Mouse (Mus musculus): ENCODE measurements at regions not wholly inside any gene's neighbourhood (a gene's known extent, or its start where the extent isn't known, plus 50 kb on each side); places are given as distances from the start of the nearest gene placed in this dataset.

- no peak for TF ChIP-seq POLR2AphosphoS2 (IDR thresholded peaks at IDR 0.05; ENCODE audit: low read depth, low read length)
- no peak for TF ChIP-seq CTCF (conservative IDR thresholded peaks at IDR 0.05 in 1 of 2, IDR thresholded peaks at IDR 0.05 in 1 of 2; ENCODE audit: low read depth in 2 of 2, low read length in 2 of 2)
- TF ChIP-seq ETS1 (conservative IDR thresholded peaks at IDR 0.05; ENCODE audit: low read depth, low read length) = no peak
- no peak for TF ChIP-seq MAFK (IDR thresholded peaks at IDR 0.05; ENCODE audit: insufficient replicate concordance, low read length)
- no peak for TF ChIP-seq POLR2A (IDR thresholded peaks at IDR 0.05; ENCODE audit: low read depth, low read length)
- TF ChIP-seq USF2 (conservative IDR thresholded peaks at IDR 0.05; ENCODE audit: low read depth, low read length) = no peak
- no peak for TF ChIP-seq KAT2A (IDR thresholded peaks at IDR 0.05; ENCODE audit: insufficient replicate concordance, low read length)
- no peak for TF ChIP-seq MAX (IDR thresholded peaks at IDR 0.05; ENCODE audit: low read length)
- TF ChIP-seq TCF12 (IDR thresholded peaks at IDR 0.05; ENCODE audit: low read depth, low read length) = no peak
- no peak for TF ChIP-seq UBTF (IDR thresholded peaks at IDR 0.05; ENCODE audit: low read depth, low read length)
These were observed 443.5 kb upstream of the Slc30a5 start for GRCm38 (mm10) chr13:101276766-101277165.

Measured in CH12.LX (cell line).